Mouse (Mus musculus) bone marrow, adult 2 months (tissue): Measurements from ENCODE around the gene Tmed1.

Source experiments
- CTCF ChIP-seq: fragments of 200-500 bp; IDR thresholded peaks from 2 replicates; pipeline ENCODE4 v1.5.1; 2011; ENCODE audit warnings: low read length, control low read depth; ENCODE audit not compliant: control insufficient read depth, insufficient read depth
- POLR2A ChIP-seq: fragments of 200-500 bp; IDR thresholded peaks from 2 replicates; pipeline ENCODE4 v1.6.1; 2011; ENCODE audit warnings: low read depth, mild to moderate bottlenecking, control low read depth, low read length, borderline replicate concordance; ENCODE audit not compliant: control insufficient read depth

DNA sequence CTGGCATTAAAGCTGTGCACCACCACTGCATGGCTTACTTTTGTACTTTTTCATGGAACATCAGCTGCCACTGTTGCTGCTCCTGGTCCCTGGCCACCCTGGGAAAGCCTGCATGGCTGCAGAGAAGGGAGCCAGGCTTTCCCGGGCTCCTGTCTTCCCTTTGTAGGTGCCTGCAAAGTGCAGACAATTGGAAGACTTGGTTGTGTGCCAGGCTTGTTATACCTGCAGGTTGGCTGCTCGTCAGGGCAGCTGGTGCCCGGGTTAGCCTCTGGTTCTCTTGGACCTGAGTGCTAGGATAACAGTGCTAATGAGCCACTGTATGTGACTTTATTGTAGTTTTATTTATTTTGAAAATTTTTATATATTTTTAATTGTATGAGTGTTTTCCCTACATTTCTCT, 51.2 kb downstream of the Tmed1 start:
- no peak for TF ChIP-seq CTCF
- no peak for TF ChIP-seq POLR2A
